ENCODE assay signal across 17 mouse cellular contexts in the genomic region with DNA sequence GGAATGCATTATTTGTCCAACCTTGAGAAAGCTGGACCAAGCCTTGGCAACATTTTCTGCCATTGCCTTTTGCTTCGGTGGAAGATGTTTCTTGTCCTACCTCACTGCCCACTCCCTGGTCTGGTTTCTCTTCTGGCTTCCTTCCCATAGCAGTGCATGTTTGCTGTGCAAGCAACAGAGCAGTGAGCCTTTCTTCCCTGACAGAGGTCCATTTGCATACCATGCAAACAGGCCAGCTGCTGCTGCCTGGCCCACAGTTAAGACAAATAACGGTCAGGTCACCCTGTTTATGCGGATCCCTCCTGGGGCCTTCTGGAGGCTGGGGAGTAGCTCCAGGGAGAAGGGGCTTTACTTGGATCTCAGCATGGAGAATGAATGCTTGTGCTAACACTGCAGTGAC.
A peak's percentile ranks its signal among the peaks of the same experiment; 100 is the strongest.
DNase-seq lines count a peak whose midpoint lies in the region; ATAC-seq and TF ChIP-seq lines count a peak whose summit lies in the region.
"Had no signal": no experiment of that assay in that cellular context is flagged by ENCODE, and none has a peak within 500 bp of the region (broad histone marks: within the 10 kb centered on the region; RNA-seq: fewer than 3 reads in every experiment).

No protein-coding gene starts in this region.

- no peaks in the 10 kb centered on the region for H3K36me3 ChIP-seq in forebrain, embryonic 12.5 days (replicated peaks)
- H3K36me3 ChIP-seq in forebrain, embryonic 11.5 days (ENCODE audit: control insufficient read depth, insufficient read depth, low read length) = no peaks in the 10 kb centered on the region
- H3K36me3 ChIP-seq in ES-Bruce4 (ENCODE audit: control insufficient read depth, insufficient read depth, low read length, poor library complexity, severe bottlenecking) = no peaks in the 10 kb centered on the region
- no peaks in the 10 kb centered on the region for H3K36me3 ChIP-seq in forebrain, embryonic 15.5 days
- no peaks in the 10 kb centered on the region for H3K36me3 ChIP-seq in midbrain, embryonic 14.5 days (ENCODE audit: control insufficient read depth, insufficient read depth, low read length)
- H3K36me3 ChIP-seq: embryonic facial prominence, embryonic 13.5 days; heart, embryonic 13.5 days had no signal

- no peak for DNase-seq in forebrain, embryonic 11.5 days (ENCODE audit: low spot score)
- peak; percentile 35 for DNase-seq in midbrain, embryonic 14.5 days
- no peak for DNase-seq in spleen, adult 12 weeks (ENCODE audit: low spot score)
- DNase-seq in thymus, adult 18-20 months = no peak
- no peak for DNase-seq in left cerebral cortex, adult 11 months (ENCODE audit: low spot score)
- DNase-seq: adrenal gland, postnatal 10 days; cerebellum, postnatal 14 days; gastrocnemius, postnatal 14 days; kidney, adult 8-10 months; right cerebral cortex, postnatal 14 days; thymus, postnatal 25 days had no signal

- no peaks in the 10 kb centered on the region for H3K9me3 ChIP-seq in forebrain, embryonic 12.5 days
- H3K9me3 ChIP-seq in forebrain, embryonic 11.5 days (ENCODE audit: control insufficient read depth, low read length) = no peaks in the 10 kb centered on the region
- no peaks in the 10 kb centered on the region for H3K9me3 ChIP-seq in ES-Bruce4 (replicated peaks; ENCODE audit: control insufficient read depth, insufficient read depth, low read length, poor library complexity, severe bottlenecking)
- H3K9me3 ChIP-seq in forebrain, embryonic 15.5 days = no peaks in the 10 kb centered on the region
- no peaks in the 10 kb centered on the region for H3K9me3 ChIP-seq in midbrain, embryonic 14.5 days (ENCODE audit: control insufficient read depth, low read length)
- H3K9me3 ChIP-seq: embryonic facial prominence, embryonic 13.5 days; heart, embryonic 13.5 days had no signal

- TF ChIP-seq CTCF in ES-Bruce4 (IDR thresholded peaks at IDR 0.05; ENCODE audit: low read depth, low read length) = no peak

- H3K9ac ChIP-seq in forebrain, embryonic 12.5 days = no peak overlapping the region
- no peak overlapping the region for H3K9ac ChIP-seq in forebrain, embryonic 11.5 days (ENCODE audit: low read length)
- no peak overlapping the region for H3K9ac ChIP-seq in ES-Bruce4 (ENCODE audit: low read depth, poor library complexity, severe bottlenecking)
- H3K9ac ChIP-seq in forebrain, embryonic 15.5 days (replicated peaks) = no peak overlapping the region
- H3K9ac ChIP-seq in midbrain, embryonic 14.5 days (replicated peaks; ENCODE audit: low read length) = no peak overlapping the region
- H3K9ac ChIP-seq: embryonic facial prominence, embryonic 13.5 days; heart, embryonic 13.5 days had no signal

- H3K4me1 ChIP-seq in forebrain, embryonic 12.5 days = peaks cover 7% of the 10 kb centered on the region
- 0 out of 2 replicates have a peak, but pooled peaks cover 2% of the 10 kb centered on the region for H3K4me1 ChIP-seq in forebrain, embryonic 11.5 days (replicated peaks; ENCODE audit: control insufficient read depth, insufficient read depth, low read length)
- peaks cover 4% of the 10 kb centered on the region for H3K4me1 ChIP-seq in ES-Bruce4 (ENCODE audit: control insufficient read depth, insufficient read depth, low read length)
- H3K4me1 ChIP-seq in forebrain, embryonic 15.5 days = no peaks in the 10 kb centered on the region
- H3K4me1 ChIP-seq in midbrain, embryonic 14.5 days (ENCODE audit: control insufficient read depth, insufficient read depth, low read length) = 0 out of 2 replicates have a peak, but pooled peaks cover 4% of the 10 kb centered on the region
- H3K4me1 ChIP-seq: embryonic facial prominence, embryonic 13.5 days; heart, embryonic 13.5 days had no signal

- 39% methylated on average over 3 of the region's 3 CpGs for WGBS in forebrain, embryonic 12.5 days
- 51% methylated on average over 3 of the region's 3 CpGs for WGBS in forebrain, embryonic 11.5 days
- WGBS in forebrain, embryonic 15.5 days = 34% methylated on average over 3 of the region's 3 CpGs
- WGBS in midbrain, embryonic 14.5 days = 28% methylated on average over 3 of the region's 3 CpGs

- peak overlapping the region; percentile 5; the same call in 1 of the 2 replicates for H3K27ac ChIP-seq in forebrain, embryonic 12.5 days
- H3K27ac ChIP-seq in forebrain, embryonic 11.5 days (ENCODE audit: low read depth, low read length) = no peak overlapping the region
- no peak overlapping the region for H3K27ac ChIP-seq in ES-Bruce4 (ENCODE audit: insufficient read depth, low read length)
- H3K27ac ChIP-seq in forebrain, embryonic 15.5 days (replicated peaks) = no peak overlapping the region
- no peak overlapping the region for H3K27ac ChIP-seq in midbrain, embryonic 14.5 days (replicated peaks; ENCODE audit: low read depth, low read length)
- H3K27ac ChIP-seq: embryonic facial prominence, embryonic 13.5 days; heart, embryonic 13.5 days had no signal

- TF ChIP-seq EP300 in ES-Bruce4 (IDR thresholded peaks at IDR 0.05; ENCODE audit: insufficient read depth, low read depth, low read length) = 0 out of 2 replicates have a peak, but pooled peaks have one; percentile 55

- H3K4me2 ChIP-seq in forebrain, embryonic 12.5 days = no peak overlapping the region
- H3K4me2 ChIP-seq in forebrain, embryonic 11.5 days (ENCODE audit: low read depth, low read length, severe bottlenecking) = no peak overlapping the region
- no peak overlapping the region for H3K4me2 ChIP-seq in forebrain, embryonic 15.5 days (replicated peaks)
- H3K4me2 ChIP-seq in midbrain, embryonic 14.5 days (ENCODE audit: low read length) = no peak overlapping the region
- H3K4me2 ChIP-seq: embryonic facial prominence, embryonic 13.5 days; heart, embryonic 13.5 days had no signal

- ATAC-seq in forebrain, embryonic 12.5 days (ENCODE audit: low FRiP score) = peak; percentile 69
- ATAC-seq in forebrain, embryonic 11.5 days (replicated peaks; ENCODE audit: low FRiP score) = no peak
- peak; percentile 67; the same call in 1 of the 2 replicates for ATAC-seq in forebrain, embryonic 15.5 days (replicated peaks)
- no peak for ATAC-seq in midbrain, embryonic 14.5 days (ENCODE audit: low FRiP score, low TSS enrichment)
- ATAC-seq: lung, postnatal 0 days had no signal

- H3K4me3 ChIP-seq in forebrain, embryonic 12.5 days (replicated peaks) = no peak overlapping the region
- no peak overlapping the region for H3K4me3 ChIP-seq in forebrain, embryonic 11.5 days (ENCODE audit: low read depth, low read length)
- H3K4me3 ChIP-seq in ES-Bruce4 (ENCODE audit: low read depth, low read length) = no peak overlapping the region
- no peak overlapping the region for H3K4me3 ChIP-seq in forebrain, embryonic 15.5 days
- H3K4me3 ChIP-seq in midbrain, embryonic 14.5 days (replicated peaks; ENCODE audit: low read depth, low read length) = no peak overlapping the region
- H3K4me3 ChIP-seq: embryonic facial prominence, embryonic 13.5 days; heart, embryonic 13.5 days had no signal

- no peaks in the 10 kb centered on the region for H3K27me3 ChIP-seq in forebrain, embryonic 12.5 days
- H3K27me3 ChIP-seq in forebrain, embryonic 11.5 days (ENCODE audit: control insufficient read depth, insufficient read depth, low read length) = no peaks in the 10 kb centered on the region
- H3K27me3 ChIP-seq in ES-Bruce4 (ENCODE audit: control insufficient read depth, insufficient read depth, low read length, poor library complexity, severe bottlenecking) = no peaks in the 10 kb centered on the region
- H3K27me3 ChIP-seq in forebrain, embryonic 15.5 days = no peaks in the 10 kb centered on the region
- H3K27me3 ChIP-seq in midbrain, embryonic 14.5 days (ENCODE audit: control insufficient read depth, insufficient read depth, low read length) = no peaks in the 10 kb centered on the region
- H3K27me3 ChIP-seq: embryonic facial prominence, embryonic 13.5 days had no signal

- no peak for TF ChIP-seq POLR2A in ES-Bruce4 (IDR thresholded peaks at IDR 0.05; ENCODE audit: insufficient read depth, low read length)

Comparison
In these comparisons a context has a peak if more than half of its experiments do, and no peak if none do; other contexts are left out.
1. ATAC-seq: peak in forebrain, embryonic 12.5 days (single experiment) and forebrain, embryonic 15.5 days (single experiment); none in forebrain, embryonic 11.5 days (single experiment) and midbrain, embryonic 14.5 days (single experiment).